Comparison of ENCODE assay signal across 11 mouse cellular contexts in genomic region chr9:37539170-37540025, GRCm38 (mm10). TPM values are rescaled to one million over a fixed set of nuclear protein-coding genes. Genes with fewer than 3 reads are reported as not detected.
DNase-seq lines count a peak whose midpoint lies in the region; ATAC-seq and TF ChIP-seq lines count a peak whose summit lies in the region.
"Had no signal": no experiment of that assay in that cellular context is flagged by ENCODE, and none has a peak within 500 bp of the region (broad histone marks: within the 10 kb centered on the region; RNA-seq: fewer than 3 reads in every experiment).

Gene Vsig2, plus strand, starts transcription at chr9:37539255.

- no peak for TF ChIP-seq EP300 in lung, postnatal 0 days (IDR thresholded peaks at IDR 0.05)

- H3K36me3 ChIP-seq in embryonic facial prominence, embryonic 11.5 days (replicated peaks; ENCODE audit: control insufficient read depth, insufficient read depth, low read depth, low read length), result no peaks in the 10 kb centered on the region
- H3K36me3 ChIP-seq in embryonic facial prominence, embryonic 10.5 days (replicated peaks), result no peaks in the 10 kb centered on the region
- no peaks in the 10 kb centered on the region; the same call in 1 of the 2 replicates for H3K36me3 ChIP-seq in ES-E14 (ENCODE audit: control insufficient read depth, insufficient read depth, low read length, poor library complexity, severe bottlenecking)
- H3K36me3 ChIP-seq in lung, postnatal 0 days (ENCODE audit: insufficient read depth, low read length), result peaks cover 15% of the 10 kb centered on the region; the same call in 1 of the 2 replicates
- H3K36me3 ChIP-seq: embryonic facial prominence, embryonic 12.5 days had no signal

- H3K4me3 ChIP-seq in embryonic facial prominence, embryonic 11.5 days (ENCODE audit: low read depth, low read length), result no peak within 1 kb of the TSS
- H3K4me3 ChIP-seq in embryonic facial prominence, embryonic 10.5 days, result no peak within 1 kb of the TSS
- no peak within 1 kb of the TSS for H3K4me3 ChIP-seq in layer of hippocampus, adult 2 months
- H3K4me3 ChIP-seq in ES-E14 (ENCODE audit: insufficient read depth in 1 of 2, low read depth in 1 of 2, low read length in 2 of 2, poor library complexity in 1 of 2, severe bottlenecking in 1 of 2), result peak within 1 kb of the TSS; percentile 45 to 47; a peak in 3 of 4 replicates
- H3K4me3 ChIP-seq in lung, postnatal 0 days (ENCODE audit: low read depth, low read length), result 0 out of 2 replicates have a peak within 1 kb of the TSS, but pooled peaks have one; percentile 17
- H3K4me3 ChIP-seq: embryonic facial prominence, embryonic 12.5 days; neural tube, embryonic 13.5 days had no signal

- H3K27me3 ChIP-seq in embryonic facial prominence, embryonic 11.5 days (ENCODE audit: control insufficient read depth, insufficient read depth, low read length), result no peaks in the 10 kb centered on the region
- H3K27me3 ChIP-seq in embryonic facial prominence, embryonic 10.5 days (replicated peaks; ENCODE audit: low read depth, poor library complexity, severe bottlenecking), result peaks cover 65% of the 10 kb centered on the region
- H3K27me3 ChIP-seq in lung, postnatal 0 days (replicated peaks; ENCODE audit: insufficient read depth, low read length), result no peaks in the 10 kb centered on the region

- no peak for TF ChIP-seq CTCF in layer of hippocampus, adult 2 months (conservative IDR thresholded peaks at IDR 0.05)
- TF ChIP-seq CTCF in lung, postnatal 0 days (IDR thresholded peaks at IDR 0.05), result no peak; the same call in 1 of the 2 replicates

- WGBS in embryonic facial prominence, embryonic 11.5 days, result 46% methylated on average over 23 of the region's 23 CpGs
- WGBS in embryonic facial prominence, embryonic 10.5 days, result 43% methylated on average over 23 of the region's 23 CpGs
- WGBS in lung, postnatal 0 days, result 47% methylated on average over 23 of the region's 23 CpGs

- no peak within 1 kb of the TSS for H3K4me2 ChIP-seq in embryonic facial prominence, embryonic 11.5 days (ENCODE audit: low read depth, low read length)
- H3K4me2 ChIP-seq in lung, postnatal 0 days (replicated peaks; ENCODE audit: low read depth, low read length), result peak within 1 kb of the TSS; percentile 38
- H3K4me2 ChIP-seq: embryonic facial prominence, embryonic 12.5 days; neural tube, embryonic 13.5 days had no signal

- no peaks in the 10 kb centered on the region for H3K4me1 ChIP-seq in embryonic facial prominence, embryonic 11.5 days (ENCODE audit: control insufficient read depth, insufficient read depth, low read length)
- H3K4me1 ChIP-seq in embryonic facial prominence, embryonic 10.5 days, result peaks cover 18% of the 10 kb centered on the region
- peaks cover 2 to 13% of the 10 kb centered on the region in 2 experiments; a peak in 1 of 4 replicates for H3K4me1 ChIP-seq in ES-E14 (ENCODE audit: control insufficient read depth in 2 of 2, insufficient read depth in 2 of 2, low read length in 2 of 2, poor library complexity in 1 of 2)
- no peaks in the 10 kb centered on the region; the same call in 1 of the 2 replicates for H3K4me1 ChIP-seq in lung, postnatal 0 days (ENCODE audit: insufficient read depth, low read depth, low read length)

- in situ Hi-C loops in ES-E14 (cut with MboI; ENCODE audit: low sequenced_read_pairs in 2 of 2, unreplicated experiment in 2 of 2), result loop anchor here in 1 of 2 experiments (10.0 kb wide), 1 partner anchor 105 kb away; the partner anchor contains the start of gene Robo3

- H3K27ac ChIP-seq in embryonic facial prominence, embryonic 11.5 days (replicated peaks; ENCODE audit: low read depth, low read length), result no peak within 1 kb of the TSS
- H3K27ac ChIP-seq in embryonic facial prominence, embryonic 10.5 days (replicated peaks), result no peak within 1 kb of the TSS
- peak within 1 kb of the TSS; percentile 43; the same call in 1 of the 2 replicates for H3K27ac ChIP-seq in layer of hippocampus, adult 2 months
- H3K27ac ChIP-seq in ES-E14 (ENCODE audit: insufficient read depth, low read depth, low read length, poor library complexity, severe bottlenecking), result no peak within 1 kb of the TSS
- peak within 1 kb of the TSS; percentile 71 for H3K27ac ChIP-seq in lung, postnatal 0 days (ENCODE audit: low read length)
- H3K27ac ChIP-seq: embryonic facial prominence, embryonic 12.5 days; neural tube, embryonic 13.5 days had no signal

- DNase-seq in embryonic facial prominence, embryonic 11.5 days (ENCODE audit: low spot score), result no peak
- no peak for DNase-seq in embryonic facial prominence, embryonic 10.5 days (ENCODE audit: low spot score)
- no peak for DNase-seq in layer of hippocampus, adult 2 months (ENCODE audit: low spot score in 2 of 2)
- DNase-seq in layer of hippocampus, adult 18-20 months (ENCODE audit: low spot score in 2 of 2), result no peak
- no peak for DNase-seq in ES-E14 (ENCODE audit: low read depth, low spot score)
- DNase-seq in lung, postnatal 0 days (ENCODE audit: low spot score), result no peak
- no peak for DNase-seq in B cell, adult 2 months
- no peak for DNase-seq in frontal cortex, postnatal 36 days (ENCODE audit: low spot score in 2 of 2)
- DNase-seq: kidney, adult 8-10 months had no signal

- ATAC-seq in embryonic facial prominence, embryonic 11.5 days (replicated peaks; ENCODE audit: insufficient number of reproducible peaks, low FRiP score, low TSS enrichment, low read depth), result 0 out of 2 replicates have a peak, but pooled peaks have one; percentile 58
- peak; percentile 30 for ATAC-seq in lung, postnatal 0 days

- no peaks in the 10 kb centered on the region for H3K9me3 ChIP-seq in embryonic facial prominence, embryonic 11.5 days (replicated peaks; ENCODE audit: control insufficient read depth, low read length)
- no peaks in the 10 kb centered on the region for H3K9me3 ChIP-seq in embryonic facial prominence, embryonic 10.5 days
- H3K9me3 ChIP-seq in ES-E14 (ENCODE audit: control insufficient read depth, insufficient read depth, low read depth, low read length), result no peaks in the 10 kb centered on the region
- H3K9me3 ChIP-seq in lung, postnatal 0 days (ENCODE audit: low read length), result no peaks in the 10 kb centered on the region
- H3K9me3 ChIP-seq: embryonic facial prominence, embryonic 12.5 days; neural tube, embryonic 13.5 days had no signal

- H3K9ac ChIP-seq in embryonic facial prominence, embryonic 11.5 days (replicated peaks; ENCODE audit: low read length), result no peak within 1 kb of the TSS
- H3K9ac ChIP-seq in ES-E14 (ENCODE audit: insufficient read depth, low read depth, low read length, poor library complexity, severe bottlenecking), result peak within 1 kb of the TSS; percentile 11; the same call in 1 of the 2 replicates
- H3K9ac ChIP-seq in lung, postnatal 0 days (replicated peaks; ENCODE audit: low read depth), result no peak within 1 kb of the TSS
- H3K9ac ChIP-seq: embryonic facial prominence, embryonic 12.5 days; neural tube, embryonic 13.5 days had no signal

TF ChIP-seq in ES-E14, 5 proteins besides CTCF, POLR2A, EP300 and RAD21:
- TF ChIP-seq MAFK (IDR thresholded peaks at IDR 0.05; ENCODE audit: insufficient read depth, low read depth, low read length) (no peak), CHD2 (IDR thresholded peaks at IDR 0.05; ENCODE audit: low read depth, low read length) (no peak), HCFC1 (IDR thresholded peaks at IDR 0.05; ENCODE audit: borderline replicate concordance, insufficient read depth, low read length) (no peak), ZC3H11A (IDR thresholded peaks at IDR 0.05; ENCODE audit: borderline replicate concordance, low read depth, low read length) (no peak), ZNF384 (IDR thresholded peaks at IDR 0.05; ENCODE audit: low read depth, low read length) (no peak)
TF ChIP-seq in ES-E14: peak in this region for 0.

RNA-seq across cellular contexts. Expression of gene Vsig2, which starts in this region (rescaled TPM):
- polyA plus RNA-seq in embryonic facial prominence, embryonic 11.5 days (2014; fragmentation: Nextera tagmentation; extraction: Ambion mirVana), result 0.49 TPM in 1 of 2 replicates, not detected in the other
- polyA plus RNA-seq in embryonic facial prominence, embryonic 10.5 days (2016; fragmentation: Nextera tagmentation; extraction: Ambion mirVana), result 0.59 and 0.78 TPM in 2 replicates
- total RNA-seq in layer of hippocampus, adult 2 months (2021), result 1 to 10 TPM; 2.5 to 3.7 TPM
- total RNA-seq in layer of hippocampus, adult 18-20 months (2021), result 1 to 10 TPM; 2.3 to 3.0 TPM
- total RNA-seq in ES-E14 (2012; rRNA removed), result 4.8 and 6.7 TPM in 2 replicates
- 85.6 and 94.9 TPM in 2 replicates for polyA plus RNA-seq in lung, postnatal 0 days (2015; fragmentation: Nextera tagmentation; extraction: Ambion mirVana)

Comparison
In these comparisons a context has a peak if more than half of its experiments do, and no peak if none do; other contexts are left out.
1. RNA of gene Vsig2 (polyA plus RNA-seq): 85.6 to 94.9 TPM in lung, postnatal 0 days; 0.59 to 0.78 TPM in embryonic facial prominence, embryonic 10.5 days and 0.49 TPM in embryonic facial prominence, embryonic 11.5 days; every median in the first group is over 10 times any median in the second.
2. Peak in ATAC-seq in embryonic facial prominence, embryonic 11.5 days; RNA of the gene not detected or under 1 TPM.
3. H3K27ac ChIP-seq: peak in layer of hippocampus, adult 2 months (single experiment) and lung, postnatal 0 days (single experiment); none in embryonic facial prominence, embryonic 11.5 days (single experiment), embryonic facial prominence, embryonic 10.5 days (single experiment) and ES-E14 (single experiment).
4. H3K4me3 ChIP-seq: peak in ES-E14 (2 of 2) and lung, postnatal 0 days (single experiment); none in embryonic facial prominence, embryonic 11.5 days (single experiment), embryonic facial prominence, embryonic 10.5 days (single experiment) and layer of hippocampus, adult 2 months (single experiment).